Mouse (Mus musculus) CD4-positive, CD25-positive, alpha-beta regulatory T cell, adult 2 months (primary cell): ENCODE measurements around the gene Sparc.
A peak's percentile ranks its signal among the peaks of the same experiment; 100 is the strongest.

Experiments
- DNase-seq: peaks from one replicate; pipeline ENCODE4 v3.0.0-alpha.2; 2012; ENCODE audit warnings: low read depth, low spot score

The Sparc gene

GRCm38 (mm10) chr11:55422978-55423377 is at the start of gene Sparc:
Gene Sparc (minus strand): TSS chr11:55423183.
- DNase-seq: no peak

- no peak for DNase-seq
These were observed 48.5 kb upstream of the Sparc start for GRCm38 (mm10) chr11:55471467-55471866.

- peak; percentile 24 for DNase-seq
These were observed 47.8 kb upstream of the Sparc start for GRCm38 (mm10) chr11:55470761-55471160.

GRCm38 (mm10) chr11:55469923-55470691 is 47.1 kb upstream of the Sparc start:
- DNase-seq: peak; percentile 56

DNA sequence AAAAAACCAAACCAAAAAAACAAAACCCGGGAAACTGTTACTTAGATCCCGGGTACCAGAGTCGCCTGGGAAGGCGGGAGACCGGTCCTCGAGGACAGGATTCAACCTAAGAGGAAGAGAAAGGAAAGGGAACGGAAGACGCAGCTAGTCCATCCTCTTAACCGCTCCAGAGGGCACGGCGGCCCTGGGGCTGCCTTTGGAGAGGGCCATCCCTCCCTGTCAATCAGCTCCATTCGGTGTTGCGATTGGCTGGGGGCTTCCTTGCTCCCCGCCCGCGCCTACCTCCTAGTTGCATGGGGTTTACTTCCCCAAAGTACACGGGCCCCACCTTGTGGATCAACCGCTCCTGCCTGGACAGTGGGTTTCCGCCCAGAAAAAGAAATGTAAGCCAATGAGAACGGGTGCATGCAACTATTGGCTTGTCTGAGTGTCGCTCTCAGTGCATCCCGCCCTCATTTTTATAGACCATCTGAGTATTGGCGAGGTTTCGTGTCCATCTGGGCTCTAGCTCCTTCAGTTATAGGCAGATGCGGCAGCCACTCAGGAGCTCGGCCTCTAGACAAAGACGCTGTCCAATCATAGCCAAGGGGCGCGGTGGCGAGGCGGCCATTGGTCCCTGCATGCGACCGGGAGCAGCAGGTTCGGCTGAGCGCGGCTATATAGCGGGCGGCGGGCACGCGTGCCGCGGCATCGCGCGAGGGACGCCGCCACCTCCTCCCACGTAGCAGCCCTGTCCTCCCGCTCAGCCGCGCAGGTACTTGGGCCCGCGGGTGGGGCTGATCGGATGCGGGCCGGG is 46.3 kb upstream of the Sparc start, which contains the start of gene G3bp1:
Gene G3bp1, plus strand, starts transcription at position 638 of the 796 bp plus-strand sequence.
- DNase-seq: peak; percentile 99

DNA sequence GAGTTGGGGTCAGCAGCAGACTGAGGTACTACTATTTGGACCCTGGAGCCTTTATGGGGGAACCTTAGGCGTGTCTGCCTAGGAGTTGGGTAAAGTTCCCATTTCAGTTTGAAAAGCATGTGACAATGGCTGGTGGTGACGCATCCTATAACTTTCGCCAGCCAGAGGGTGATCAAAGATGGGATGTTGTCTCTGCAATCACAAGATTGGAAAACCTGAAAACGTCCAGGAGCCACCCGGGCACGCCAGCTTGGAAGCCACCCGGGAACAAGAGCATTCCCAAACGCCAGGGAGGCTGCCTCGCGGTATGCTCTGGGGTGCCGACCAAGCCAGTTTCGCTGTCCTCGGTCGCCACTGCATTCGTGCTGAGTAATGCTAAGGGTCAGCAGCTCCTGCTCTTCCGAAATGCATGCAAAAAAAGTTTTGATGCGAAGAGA is 45.6 kb upstream of the Sparc start:
- no peak for DNase-seq

- no peak for DNase-seq
These were observed 45.0 kb upstream of the Sparc start for GRCm38 (mm10) chr11:55468012-55468411.

GRCm38 (mm10) chr11:55465177-55465576 is 42.2 kb upstream of the Sparc start:
- DNase-seq: no peak

GRCm38 (mm10) chr11:55464707-55465106 is 41.7 kb upstream of the Sparc start:
- DNase-seq: no peak

GRCm38 (mm10) chr11:55462149-55462548 is 39.2 kb upstream of the Sparc start:
- DNase-seq: no peak

- DNase-seq: peak; percentile 93
These were observed 38.1 kb upstream of the Sparc start, which contains the start of gene Atox1 for GRCm38 (mm10) chr11:55461019-55461645. Gene Atox1 (minus strand): TSS chr11:55461239.

- peak; percentile 49 for DNase-seq
These were observed 37.6 kb upstream of the Sparc start for GRCm38 (mm10) chr11:55460559-55461018.

DNA sequence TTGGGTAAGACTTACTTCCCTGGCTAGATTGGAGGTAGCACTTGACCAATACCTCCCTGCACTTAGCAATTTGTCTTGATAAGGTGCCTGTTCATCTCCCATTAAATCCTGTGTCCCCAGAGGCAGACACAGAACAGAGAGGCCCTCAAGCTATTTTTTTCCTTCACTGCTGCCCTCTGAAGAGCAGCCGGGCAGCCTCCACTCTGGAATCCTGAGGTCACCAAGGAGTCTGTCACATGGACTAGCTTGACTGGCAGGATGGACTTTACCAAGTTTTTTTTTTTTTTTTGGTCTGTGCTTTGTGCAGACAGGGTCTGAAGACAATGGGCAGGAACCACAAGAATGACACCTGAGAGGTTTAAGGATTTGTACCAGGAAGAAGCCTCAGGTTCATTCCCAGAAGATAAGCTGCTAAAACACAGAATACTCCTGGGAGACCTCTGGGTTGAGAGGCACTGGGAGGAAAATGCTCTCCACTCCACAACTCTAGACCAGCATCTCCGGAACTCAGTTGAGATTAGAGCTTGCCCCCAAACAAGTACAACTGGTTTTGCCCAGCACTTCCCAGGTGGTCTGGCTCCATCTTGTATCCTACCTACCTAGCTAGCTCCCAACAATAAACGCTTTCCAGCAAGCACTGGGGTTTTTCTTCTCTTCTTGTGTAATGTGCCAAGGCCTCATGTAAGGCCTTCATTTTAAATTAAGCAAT is 37.0 kb upstream of the Sparc start:
- no peak for DNase-seq

GRCm38 (mm10) chr11:55458501-55458900 is 35.5 kb upstream of the Sparc start:
- DNase-seq: no peak

DNA sequence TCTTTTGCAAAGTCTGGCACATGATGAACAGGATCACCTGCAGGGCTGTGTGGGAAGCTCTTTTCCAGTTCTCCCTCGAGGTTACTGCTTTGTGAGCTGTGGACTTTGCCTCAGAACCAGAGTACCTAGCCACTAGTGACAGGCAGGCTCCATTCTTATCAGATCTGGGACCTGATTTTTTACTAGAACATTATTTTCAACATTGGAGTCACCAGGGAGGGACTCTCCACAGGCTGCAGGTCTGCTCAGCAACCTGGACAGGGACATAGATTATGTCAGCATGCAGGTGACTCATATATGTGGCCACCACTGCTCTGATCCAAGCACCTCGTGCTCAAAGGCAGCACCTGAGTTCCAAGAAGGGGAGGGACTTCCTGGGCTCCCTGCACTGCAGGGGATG is 32.2 kb upstream of the Sparc start:
- no peak for DNase-seq

DNA sequence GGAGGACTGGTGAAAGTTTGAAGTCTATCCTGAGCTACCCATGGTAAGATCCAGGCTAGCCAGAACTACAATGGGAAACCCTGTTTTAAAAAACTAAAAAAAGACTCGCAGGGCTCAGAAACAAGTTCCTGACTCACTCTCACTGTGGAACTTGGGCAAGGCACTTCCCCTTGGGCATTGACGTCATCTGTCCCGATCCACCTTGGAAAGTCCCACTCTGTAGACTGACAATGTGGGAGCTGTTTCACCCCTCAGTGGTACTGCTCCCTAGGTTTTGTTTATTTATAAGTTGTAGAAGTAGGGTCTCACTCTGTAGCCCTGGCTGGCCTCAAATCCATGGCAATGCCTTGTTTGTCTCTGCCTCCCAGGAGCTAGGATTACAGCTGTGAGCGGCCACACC is 30.7 kb upstream of the Sparc start:
- no peak for DNase-seq

DNA sequence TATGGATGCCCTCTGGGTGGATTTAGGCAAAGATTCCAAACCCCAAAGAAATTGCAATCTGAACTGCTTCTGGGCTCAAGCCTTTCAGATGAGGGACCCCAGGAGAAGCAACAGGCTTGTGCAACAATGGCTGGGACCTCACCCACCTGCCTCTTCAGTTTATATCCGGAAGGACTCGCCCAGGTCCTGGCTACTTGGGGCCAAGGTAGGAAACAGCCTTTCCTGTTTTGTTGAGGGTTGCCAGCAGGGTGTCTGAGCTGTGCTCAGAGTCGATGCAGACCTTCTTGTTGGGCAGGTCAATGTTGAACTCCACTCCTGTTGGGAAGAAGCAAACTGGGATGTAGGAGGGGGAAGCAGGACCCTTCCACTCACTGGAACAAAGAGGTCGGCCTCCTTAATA is 27.3 kb upstream of the Sparc start:
- DNase-seq: no peak

- no peak for DNase-seq
These were observed 26.5 kb upstream of the Sparc start for GRCm38 (mm10) chr11:55449531-55449930.

DNA sequence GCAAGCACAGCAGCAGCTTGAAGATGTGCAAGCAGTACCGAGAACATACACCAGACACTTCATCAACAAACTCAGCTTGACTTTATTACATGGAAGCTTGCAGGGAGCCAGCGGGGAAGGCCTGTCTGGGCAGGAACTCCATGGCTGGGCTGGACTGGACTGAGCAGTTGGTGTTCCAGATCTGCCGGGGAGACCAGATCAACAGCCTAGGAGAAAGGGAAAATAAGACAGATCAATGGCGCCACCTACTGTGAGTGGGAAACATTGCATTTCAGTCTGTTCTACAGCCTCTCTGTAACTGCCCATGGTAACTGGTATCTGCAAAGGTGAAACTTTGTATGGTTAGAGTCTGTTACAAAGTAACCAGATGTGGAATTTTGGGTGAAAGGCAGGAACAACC is 23.6 kb upstream of the Sparc start:
- DNase-seq: peak; percentile 77

DNA sequence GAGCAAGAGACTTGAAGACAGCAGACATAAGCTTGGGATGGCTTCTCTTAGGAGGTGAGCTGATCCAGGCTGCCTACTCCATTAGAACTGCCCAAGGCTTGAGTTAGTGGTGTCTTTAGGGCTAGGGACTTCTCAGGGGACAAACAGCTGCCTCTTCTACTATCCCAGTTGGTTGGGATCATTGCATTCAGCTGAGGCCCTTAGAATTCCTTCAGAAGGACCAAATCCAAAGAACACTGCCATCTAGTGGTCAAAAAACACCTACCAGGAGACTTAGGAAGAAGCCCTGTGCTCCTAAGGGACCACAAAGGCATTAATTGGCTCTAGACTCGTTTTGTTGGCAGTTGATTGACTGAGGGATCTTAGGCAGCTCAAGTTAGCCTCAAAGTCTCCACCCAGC is 21.8 kb upstream of the Sparc start:
- peak; percentile 67 for DNase-seq

- no peak for DNase-seq
These were observed 16.7 kb upstream of the Sparc start for GRCm38 (mm10) chr11:55439718-55440117.
